Mouse (Mus musculus) liver, embryonic 12.5 days (tissue): ENCODE measurements around the gene Vwa7. TPM values are rescaled to one million over a fixed set of nuclear protein-coding genes. Genes with fewer than 3 reads are reported as not detected.
A peak's percentile ranks its signal among the peaks of the same experiment; 100 is the strongest.

ENCODE experiments used
- ATAC-seq: fragments of 200-750 bp; cut with Nextera tagmentation; 2 replicates; pipeline ENCODE4 v1.8.0; 2017; ENCODE audit warnings: moderate number of reproducible peaks, mild to moderate bottlenecking, moderate library complexity
- H3K27ac ChIP-seq: fragments of 300-500 bp; sonication (generic); 2 replicates; pipeline ENCODE4 v1.5.1; 2016; ENCODE audit warnings: mild to moderate bottlenecking
- H3K27me3 ChIP-seq: fragments of 300-500 bp; sonication (generic); replicated peaks from 2 replicates; pipeline ENCODE4 v1.6.1; 2016; ENCODE audit warnings: mild to moderate bottlenecking, moderate library complexity
- H3K36me3 ChIP-seq: fragments of 300-500 bp; sonication (generic); 2 replicates; pipeline ENCODE4 v1.6.1; 2016; ENCODE audit warnings: mild to moderate bottlenecking, moderate library complexity
- H3K4me1 ChIP-seq: fragments of 300-500 bp; sonication (generic); 2 replicates; pipeline ENCODE4 v1.6.1; 2016
- H3K4me2 ChIP-seq: fragments of 300-500 bp; sonication (generic); 2 replicates; pipeline ENCODE4 v1.6.1; 2016; ENCODE audit warnings: mild to moderate bottlenecking, moderate library complexity
- H3K4me3 ChIP-seq: fragments of 300-500 bp; sonication (generic); 2 replicates; pipeline ENCODE4 v1.5.1; 2016; ENCODE audit warnings: mild to moderate bottlenecking, moderate library complexity
- H3K9ac ChIP-seq: fragments of 300-500 bp; sonication (generic); 2 replicates; pipeline ENCODE4 v1.6.1; 2016; ENCODE audit warnings: mild to moderate bottlenecking, moderate library complexity
- H3K9me3 ChIP-seq: fragments of 300-500 bp; sonication (generic); replicated peaks from 2 replicates; pipeline ENCODE4 v1.6.1; 2016; ENCODE audit warnings: mild to moderate bottlenecking, moderate library complexity
- WGBS: fragments of 180-500 bp; shearing (Covaris S2); methylation state at CpG from one replicate; pipeline ENCODE4 v1.1.7; 2016; ENCODE audit not compliant: insufficient replicate concordance; 5-methylcytosine and 5-hydroxymethylcytosine counted together
- polyA plus RNA-seq: library from polyadenylated mRNA; unstranded; fragments of >200 nt; fragmentation: Nextera tagmentation; extraction: Ambion mirVana; gene quantifications from 2 replicates; pipeline ENCODE4 v1.2.1, GENCODE M21; 2016

Vwa7 gene
- polyA plus RNA-seq, 1 experiment from 2014 or later = 0.15 TPM

- H3K27ac ChIP-seq = peak overlapping the region; percentile 94
- ATAC-seq = peak; percentile 46
- peaks cover 33% of the 10 kb centered on the region for H3K36me3 ChIP-seq
- H3K9me3 ChIP-seq = no peaks in the 10 kb centered on the region
- H3K27me3 ChIP-seq = no peaks in the 10 kb centered on the region
- peaks cover 73% of the 10 kb centered on the region for H3K4me1 ChIP-seq
- H3K4me2 ChIP-seq = peak overlapping the region; percentile 98
- WGBS = under 1% methylated on average over 27 of the region's 27 CpGs
- peak overlapping the region; percentile 88 for H3K4me3 ChIP-seq
- peak overlapping the region; percentile 92 for H3K9ac ChIP-seq
Measured at GRCm38 (mm10) chr17:35050126-35050750, 33.9 kb downstream of the Vwa7 start.

- Histone ChIP-seq H3K27ac (peak overlapping the region; percentile 94), H3K4me3 (peak overlapping the region; percentile 88), H3K36me3 (peaks cover 45% of the 10 kb centered on the region), H3K4me2 (peak overlapping the region; percentile 98), H3K27me3 (no peaks in the 10 kb centered on the region), H3K4me1 (peaks cover 72% of the 10 kb centered on the region), H3K9me3 (no peaks in the 10 kb centered on the region), H3K9ac (peak overlapping the region; percentile 92)
- WGBS = 3% methylated on average over 21 of the region's 21 CpGs
- ATAC-seq = peak; percentile 53
Measured at GRCm38 (mm10) chr17:35051156-35052086, 35.0 kb downstream of the Vwa7 start.

- peaks cover 69% of the 10 kb centered on the region for H3K4me1 ChIP-seq
- ATAC-seq = no peak
- peaks cover 53% of the 10 kb centered on the region for H3K36me3 ChIP-seq
- H3K4me2 ChIP-seq = peak overlapping the region; percentile 98
- no peaks in the 10 kb centered on the region for H3K27me3 ChIP-seq
- H3K27ac ChIP-seq = peak overlapping the region; percentile 94
- no peaks in the 10 kb centered on the region for H3K9me3 ChIP-seq
- WGBS = 79% methylated on average over 12 of the region's 12 CpGs
- H3K9ac ChIP-seq = peak overlapping the region; percentile 92
- peak overlapping the region; percentile 88 for H3K4me3 ChIP-seq
Measured at GRCm38 (mm10) chr17:35052271-35052798, 36.0 kb downstream of the Vwa7 start.

GRCm38 (mm10) chr17:35055691-35056495, 39.5 kb downstream of the Vwa7 start:
- H3K27ac ChIP-seq = no peak overlapping the region; the same call in 1 of the 2 replicates
- H3K4me2 ChIP-seq = no peak overlapping the region
- H3K4me3 ChIP-seq = no peak overlapping the region
- ATAC-seq = no peak
- H3K9ac ChIP-seq = no peak overlapping the region
- 0 out of 2 replicates have a peak, but pooled peaks cover 4% of the 10 kb centered on the region for H3K27me3 ChIP-seq
- H3K4me1 ChIP-seq = peaks cover 75% of the 10 kb centered on the region
- no peaks in the 10 kb centered on the region for H3K9me3 ChIP-seq
- peaks cover 69% of the 10 kb centered on the region for H3K36me3 ChIP-seq
- WGBS = 82% methylated on average over 7 of the region's 7 CpGs

- WGBS = 36% methylated on average over 3 of the region's 3 CpGs
- no peaks in the 10 kb centered on the region for H3K9me3 ChIP-seq
- no peak for ATAC-seq
- peak overlapping the region; percentile 49; the same call in 1 of the 2 replicates for H3K27ac ChIP-seq
- peaks cover 73% of the 10 kb centered on the region for H3K4me1 ChIP-seq
- peak overlapping the region; percentile 5; the same call in 1 of the 2 replicates for H3K9ac ChIP-seq
- H3K4me2 ChIP-seq = no peak overlapping the region
- H3K27me3 ChIP-seq = peaks cover 10% of the 10 kb centered on the region; the same call in 1 of the 2 replicates
- H3K4me3 ChIP-seq = no peak overlapping the region
- peaks cover 77% of the 10 kb centered on the region for H3K36me3 ChIP-seq
Measured at GRCm38 (mm10) chr17:35057090-35057489, 40.7 kb downstream of the Vwa7 start.

GRCm38 (mm10) chr17:35058316-35058715, 41.9 kb downstream of the Vwa7 start:
- H3K4me2 ChIP-seq = peak overlapping the region; percentile 93
- peak overlapping the region; percentile 63; the same call in 1 of the 2 replicates for H3K4me3 ChIP-seq
- no peak overlapping the region for H3K9ac ChIP-seq
- 0 out of 2 replicates have a peak overlapping the region, but pooled peaks have one; percentile 74 for H3K27ac ChIP-seq
- peaks cover 16% of the 10 kb centered on the region for H3K27me3 ChIP-seq
- ATAC-seq = no peak
- no peaks in the 10 kb centered on the region for H3K9me3 ChIP-seq
- H3K4me1 ChIP-seq = peaks cover 63% of the 10 kb centered on the region
- 67% methylated on average over 9 of the region's 9 CpGs for WGBS
- peaks cover 65% of the 10 kb centered on the region for H3K36me3 ChIP-seq

GRCm38 (mm10) chr17:35058911-35059892, 42.8 kb downstream of the Vwa7 start, which contains the start of gene Ddah2:
Gene Ddah2, plus strand, starts transcription at chr17:35059035.
- 1% methylated on average over 57 of the region's 57 CpGs for WGBS
- Histone ChIP-seq H3K9me3 (no peaks in the 10 kb centered on the region), H3K9ac (peak within 1 kb of the TSS; percentile 70), H3K36me3 (peaks cover 56% of the 10 kb centered on the region), H3K4me3 (peak within 1 kb of the TSS; percentile 63), H3K27ac (peak within 1 kb of the TSS; percentile 74), H3K4me1 (peaks cover 62% of the 10 kb centered on the region), H3K4me2 (peak within 1 kb of the TSS; percentile 93), H3K27me3 (peaks cover 25% of the 10 kb centered on the region)
- ATAC-seq = peak; percentile 77

- 41% methylated on average over 14 of the region's 14 CpGs for WGBS
- Histone ChIP-seq H3K9ac (peak overlapping the region; percentile 70; the same call in 1 of the 2 replicates), H3K4me3 (peak overlapping the region; percentile 63), H3K9me3 (no peaks in the 10 kb centered on the region), H3K4me2 (peak overlapping the region; percentile 93), H3K4me1 (peaks cover 70% of the 10 kb centered on the region), H3K36me3 (peaks cover 47% of the 10 kb centered on the region), H3K27ac (no peak overlapping the region), H3K27me3 (peaks cover 33% of the 10 kb centered on the region)
- ATAC-seq = no peak
Measured at GRCm38 (mm10) chr17:35060071-35060470, 43.7 kb downstream of the Vwa7 start.

GRCm38 (mm10) chr17:35060737-35061297, 44.4 kb downstream of the Vwa7 start:
- peaks cover 40% of the 10 kb centered on the region for H3K36me3 ChIP-seq
- peaks cover 74% of the 10 kb centered on the region for H3K4me1 ChIP-seq
- peaks cover 41% of the 10 kb centered on the region for H3K27me3 ChIP-seq
- H3K9me3 ChIP-seq = no peaks in the 10 kb centered on the region
- no peak overlapping the region for H3K9ac ChIP-seq
- H3K4me2 ChIP-seq = no peak overlapping the region
- no peak overlapping the region for H3K27ac ChIP-seq
- no peak for ATAC-seq
- H3K4me3 ChIP-seq = no peak overlapping the region
- WGBS = 62% methylated on average over 22 of the region's 22 CpGs

GRCm38 (mm10) chr17:35061299-35061698, 44.9 kb downstream of the Vwa7 start:
- ATAC-seq = no peak
- peaks cover 35% of the 10 kb centered on the region for H3K36me3 ChIP-seq
- no peaks in the 10 kb centered on the region for H3K9me3 ChIP-seq
- WGBS = 73% methylated on average over 8 of the region's 8 CpGs
- H3K9ac ChIP-seq = no peak overlapping the region
- no peak overlapping the region for H3K27ac ChIP-seq
- peaks cover 46% of the 10 kb centered on the region for H3K27me3 ChIP-seq
- no peak overlapping the region for H3K4me3 ChIP-seq
- peaks cover 74% of the 10 kb centered on the region for H3K4me1 ChIP-seq
- no peak overlapping the region for H3K4me2 ChIP-seq
